Mouse (Mus musculus): ENCODE measurements around the gene Zfp109. TPM values are rescaled to one million over a fixed set of nuclear protein-coding genes. Genes with fewer than 3 reads are reported as not detected.

Zfp109 gene
- polyA plus RNA-seq (2017; shearing (Covaris generic)): 1.7 TPM

DNA sequence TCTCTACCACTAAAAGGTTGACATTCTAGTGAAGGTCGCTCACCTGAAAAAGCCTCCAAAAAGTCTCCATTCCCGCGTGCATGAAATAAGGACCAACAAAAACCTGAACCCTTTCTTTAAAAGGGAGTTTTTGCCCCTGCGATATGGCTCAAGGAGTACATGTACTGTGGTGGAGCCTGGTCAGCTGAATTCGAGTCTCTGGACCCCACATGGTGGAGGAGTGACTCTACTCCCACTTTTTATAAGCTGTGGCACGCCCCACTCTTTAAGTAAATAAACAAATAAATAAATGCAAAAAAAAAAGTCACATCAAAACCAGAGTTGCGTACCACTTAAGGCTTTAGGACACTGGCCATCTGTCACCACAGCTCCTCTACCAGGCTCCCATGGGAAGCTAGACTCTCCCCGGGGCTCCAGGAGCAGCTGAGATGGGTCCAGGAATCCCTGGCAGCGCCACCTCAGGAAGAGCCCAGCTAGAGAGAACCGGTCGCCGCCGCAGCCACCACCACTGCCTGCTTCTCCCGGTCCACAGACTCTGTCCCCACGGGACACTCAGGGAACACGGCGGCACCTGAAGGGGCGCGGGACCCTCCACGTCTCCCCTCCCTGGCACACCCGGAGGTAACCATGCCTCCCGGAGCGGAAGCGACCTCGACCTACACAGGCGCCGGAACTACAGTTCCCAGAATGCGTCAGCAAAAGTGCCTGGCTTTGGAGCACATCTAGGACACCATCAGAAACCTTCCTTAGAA, at the start of gene Zfp109:
Zfp109 (minus strand) TSS at position 521 of the 752 bp plus-strand sequence.

DNA sequence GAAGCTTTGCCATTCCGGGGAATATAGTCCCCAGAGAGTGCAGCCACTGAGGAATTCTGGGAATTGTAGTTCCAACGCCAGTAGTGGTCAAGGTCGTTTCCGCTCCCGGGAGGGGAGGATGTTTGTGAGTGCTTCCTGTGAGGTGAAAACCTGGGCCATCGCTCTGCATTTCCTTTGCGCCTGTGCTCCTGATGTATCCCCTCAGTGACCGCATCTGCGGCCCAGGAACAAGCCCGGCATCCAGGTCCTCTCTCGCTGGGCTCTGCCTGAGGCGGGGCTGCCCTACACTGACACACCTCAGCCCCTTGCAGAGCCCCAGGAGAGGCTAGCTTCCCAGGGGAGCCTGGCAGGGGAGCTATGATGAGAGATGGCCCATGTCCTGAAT, 32.9 kb upstream of the Zfp109 start, which contains the start of gene Zfp93:
Zfp93 (plus strand) TSS at position 133 of the 385 bp plus-strand sequence.

DNA sequence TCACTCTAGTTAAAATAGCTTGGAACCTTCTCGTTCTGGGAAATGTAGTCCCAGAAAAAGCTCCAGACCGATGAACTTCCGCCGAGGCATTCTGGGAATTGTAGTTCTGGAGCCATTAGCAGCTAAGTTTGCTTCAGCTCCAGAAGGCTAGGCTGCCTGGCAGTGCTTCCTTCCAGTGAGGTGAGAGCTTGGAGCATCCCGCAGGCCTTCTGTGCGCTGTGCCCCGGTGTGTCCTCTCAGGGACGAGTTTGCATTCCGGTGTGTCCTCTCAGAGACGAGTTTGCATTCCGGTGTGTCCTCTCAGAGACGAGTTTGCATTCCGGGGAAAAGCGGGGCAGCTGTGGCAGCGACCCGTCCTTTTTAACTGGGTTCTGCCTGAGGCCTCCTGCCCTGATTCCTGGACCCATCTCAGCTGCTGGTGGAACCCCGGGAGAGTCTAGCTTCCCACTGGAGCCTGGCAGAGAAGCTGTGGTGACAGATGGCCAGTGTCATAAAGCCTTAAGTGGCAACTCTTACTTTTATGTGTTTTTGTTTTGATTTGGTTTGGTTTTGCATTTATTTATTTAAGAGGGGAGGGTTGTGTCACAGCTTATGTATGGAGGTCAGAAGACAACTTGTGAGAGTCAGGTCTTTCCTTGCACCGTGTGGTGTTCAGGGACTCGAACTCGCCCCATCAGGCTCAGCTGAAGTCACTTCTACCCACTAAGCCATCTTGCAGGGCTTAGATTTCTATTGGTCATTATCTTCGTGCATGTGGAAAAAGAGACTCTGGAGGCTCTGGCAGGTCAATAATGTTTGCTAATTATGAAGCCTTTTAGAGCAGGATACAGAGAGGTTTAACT, 17.5 kb upstream of the Zfp109 start, which contains the start of gene Zfp108:
Zfp108 (plus strand) TSS at position 162 of the 842 bp plus-strand sequence.

DNA sequence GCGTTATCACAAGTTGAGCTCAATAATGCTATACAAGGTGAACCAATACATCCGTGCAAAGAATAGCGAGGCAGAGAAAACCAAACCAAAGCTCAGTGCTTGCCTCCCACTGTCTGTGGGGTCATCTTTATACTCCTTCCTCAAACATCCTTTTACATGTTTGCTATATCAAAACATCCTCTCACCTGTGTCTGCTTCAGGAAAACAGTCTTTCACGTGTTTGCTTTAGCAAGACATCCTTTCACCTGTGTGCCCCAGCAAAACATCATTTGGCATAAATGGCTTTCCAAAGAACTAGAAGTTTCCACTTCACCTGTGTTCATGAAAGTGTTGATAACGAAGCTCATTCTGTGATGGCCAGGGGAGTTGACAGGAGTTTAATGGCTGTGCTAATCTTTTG, 26.0 kb downstream of the Zfp109 start, which contains the start of gene Zfp111:
Zfp111 (minus strand) TSS at position 101 of the 400 bp plus-strand sequence.

Other genes starting within 250 kb of the Zfp109 start
- gene V1rd19, start 235.9 kb downstream of the Zfp109 start, polyA plus RNA-seq (2017; shearing (Covaris generic)): not detected
- gene Vmn1r183, start 184.3 kb downstream of the Zfp109 start, polyA plus RNA-seq (2017; shearing (Covaris generic)): 0.07 TPM
- gene Zfp180, start 155.6 kb downstream of the Zfp109 start, polyA plus RNA-seq (2017; shearing (Covaris generic)): 27.9 TPM
- 1.1 TPM for gene Zfp112, start 125.2 kb downstream of the Zfp109 start, polyA plus RNA-seq (2017; shearing (Covaris generic))
- 6.6 TPM for gene Zfp235, start 103.4 kb downstream of the Zfp109 start, polyA plus RNA-seq (2017; shearing (Covaris generic))
- gene Zfp114, start 62.5 kb downstream of the Zfp109 start, polyA plus RNA-seq (2017; shearing (Covaris generic)): not detected
- gene Zfp111, start 26.1 kb downstream of the Zfp109 start, polyA plus RNA-seq (2017; shearing (Covaris generic)): 0.37 TPM
- not detected for gene Zfp108, start 17.2 kb upstream of the Zfp109 start, polyA plus RNA-seq (2017; shearing (Covaris generic))
- 2.9 TPM for gene Zfp93, start 32.9 kb upstream of the Zfp109 start, polyA plus RNA-seq (2017; shearing (Covaris generic))
- gene Zfp61, start 63.7 kb upstream of the Zfp109 start, polyA plus RNA-seq (2017; shearing (Covaris generic)): 12.8 TPM
- gene Zfp94, start 79.1 kb upstream of the Zfp109 start, polyA plus RNA-seq (2017; shearing (Covaris generic)): 1.7 TPM
- not detected for gene Tescl, start 96.4 kb upstream of the Zfp109 start, polyA plus RNA-seq (2017; shearing (Covaris generic))
- gene Lypd5, start 111.6 kb upstream of the Zfp109 start, polyA plus RNA-seq (2017; shearing (Covaris generic)): not detected
- gene Kcnn4, start 132.7 kb upstream of the Zfp109 start, polyA plus RNA-seq (2017; shearing (Covaris generic)): 179 TPM
- 54.1 TPM for gene Smg9, start 162.1 kb upstream of the Zfp109 start, polyA plus RNA-seq (2017; shearing (Covaris generic))
- 0.70 TPM for gene Irgc1, start 214.7 kb upstream of the Zfp109 start, polyA plus RNA-seq (2017; shearing (Covaris generic))
- 14.3 TPM for gene Plaur, start 224.9 kb upstream of the Zfp109 start, polyA plus RNA-seq (2017; shearing (Covaris generic))
- gene Cadm4, start 244.5 kb upstream of the Zfp109 start, polyA plus RNA-seq (2017; shearing (Covaris generic)): 0.40 TPM

Data from effector memory CD4-positive, alpha-beta T cell, adult 5 months (primary cell).